Mouse (Mus musculus) liver, embryonic 11.5 days (tissue): ENCODE data around the gene Inpp5d. TPM values are rescaled to one million over a fixed set of nuclear protein-coding genes. Genes with fewer than 3 reads are reported as not detected.

ENCODE experiments used
- ATAC-seq: fragments of 200-750 bp; cut with Nextera tagmentation; replicated peaks from 2 replicates; pipeline ENCODE4 v1.8.0; 2017; ENCODE audit warnings: moderate number of reproducible peaks, mild to moderate bottlenecking, moderate TSS enrichment, moderate library complexity; ENCODE audit not compliant: low FRiP score
- DNase-seq: peaks from one replicate; pipeline ENCODE4 v3.0.0-alpha.2; 2017; ENCODE audit warnings: low spot score
- H3K27ac ChIP-seq: fragments of 300-500 bp; sonication (generic); 2 replicates; pipeline ENCODE4 v1.5.1; 2014; ENCODE audit warnings: mild to moderate bottlenecking, low read depth, low read length, control low read depth
- H3K27me3 ChIP-seq: fragments of 300-500 bp; sonication (generic); replicated peaks from 2 replicates; pipeline ENCODE4 v1.6.1; 2014; ENCODE audit warnings: low read length, mixed read lengths; ENCODE audit not compliant: control insufficient read depth, insufficient read depth
- H3K36me3 ChIP-seq: fragments of 300-500 bp; sonication (generic); 2 replicates; pipeline ENCODE4 v1.6.1; 2014; ENCODE audit warnings: mild to moderate bottlenecking, low read length, moderate library complexity, mixed read lengths; ENCODE audit not compliant: control insufficient read depth, insufficient read depth
- H3K4me1 ChIP-seq: fragments of 300-500 bp; sonication (generic); replicated peaks from 2 replicates; pipeline ENCODE4 v1.6.1; 2014; ENCODE audit warnings: low read length, mixed read lengths; ENCODE audit not compliant: control insufficient read depth, insufficient read depth
- H3K4me2 ChIP-seq: fragments of 300-500 bp; sonication (generic); 2 replicates; pipeline ENCODE4 v1.6.1; 2014; ENCODE audit warnings: mild to moderate bottlenecking, control low read depth, moderate library complexity
- H3K4me3 ChIP-seq: fragments of 300-500 bp; sonication (generic); 2 replicates; pipeline ENCODE4 v1.5.1; 2014; ENCODE audit warnings: low read depth, low read length, control low read depth
- H3K9ac ChIP-seq: fragments of 300-500 bp; sonication (generic); 2 replicates; pipeline ENCODE4 v1.6.1; 2014; ENCODE audit warnings: low read depth, low read length, control low read depth
- H3K9me3 ChIP-seq: fragments of 300-500 bp; sonication (generic); 2 replicates; pipeline ENCODE4 v1.6.1; 2016; ENCODE audit warnings: low read length, inconsistent platforms, mixed read lengths; ENCODE audit not compliant: control insufficient read depth
- whole genome bisulfite sequencing: fragments of 180-500 bp; shearing (Covaris S2); extraction: QIAGEN DNeasy Blood & Tissue Kit; methylation state at CpG from one replicate; pipeline ENCODE4 v1.1.7; 2014; 5-methylcytosine and 5-hydroxymethylcytosine counted together
- polyA plus RNA-seq: library from polyadenylated mRNA; unstranded; fragments of >200 nt; fragmentation: Nextera tagmentation; extraction: Ambion mirVana; gene quantifications from 2 replicates; pipeline ENCODE4 v1.2.1, GENCODE M21; 2014

Gene Inpp5d
- polyA plus RNA-seq, 1 experiment from 2014 or later = 30.8 TPM

DNA sequence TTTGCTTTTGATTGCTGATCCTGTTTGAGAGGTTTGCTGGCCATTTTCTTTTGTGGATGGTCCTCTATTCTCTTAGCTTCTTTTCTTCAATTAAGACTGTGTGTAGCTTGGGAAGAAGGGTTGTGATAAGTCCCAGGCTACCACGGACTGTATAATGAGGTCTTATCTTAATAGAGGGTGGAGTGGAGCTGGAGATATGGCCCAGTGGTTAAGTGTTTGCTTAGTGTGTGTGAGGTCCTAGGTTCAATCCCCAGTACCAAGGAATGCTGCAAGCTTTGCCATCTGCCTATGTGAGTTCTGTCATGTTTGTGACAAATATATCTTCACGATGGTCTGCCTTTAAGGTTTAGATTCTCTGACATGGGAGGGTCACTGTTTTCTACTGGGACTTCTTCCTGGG, 8.0 kb downstream of the Inpp5d start:
- 15% methylated on average over 2 of the region's 2 CpGs for WGBS
- Histone ChIP-seq H3K9ac (no peak overlapping the region), H3K4me2 (peak overlapping the region; percentile 40), H3K36me3 (no peaks in the 10 kb centered on the region), H3K4me3 (no peak overlapping the region), H3K27me3 (no peaks in the 10 kb centered on the region), H3K27ac (peak overlapping the region; percentile 59; the same call in 1 of the 2 replicates), H3K4me1 (peaks cover 89% of the 10 kb centered on the region), H3K9me3 (no peaks in the 10 kb centered on the region)
- DNase-seq (no peak), ATAC-seq (peak; percentile 85)

DNA sequence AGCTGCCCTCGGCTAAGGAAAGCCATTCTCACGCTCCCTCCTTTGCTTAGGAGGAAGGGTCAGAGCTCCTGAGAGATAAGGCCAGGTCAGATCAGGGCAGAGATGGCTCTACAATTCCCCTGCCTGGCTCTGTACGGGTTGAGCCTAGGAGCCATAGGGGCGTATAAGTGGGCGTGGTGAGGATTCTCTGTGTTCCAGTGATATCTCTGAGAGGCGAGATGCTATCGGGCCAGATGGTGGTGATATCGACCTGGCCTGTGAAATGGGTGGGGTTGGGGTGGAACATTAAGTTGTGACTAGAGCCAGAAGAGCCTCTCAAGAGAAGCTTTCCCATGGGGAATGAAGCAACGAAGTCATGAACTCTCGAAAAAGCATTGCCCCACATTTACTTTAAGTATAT, 11.5 kb downstream of the Inpp5d start:
- Histone ChIP-seq H3K9ac (no peak overlapping the region), H3K9me3 (no peaks in the 10 kb centered on the region), H3K27ac (no peak overlapping the region), H3K36me3 (no peaks in the 10 kb centered on the region), H3K4me2 (no peak overlapping the region; the same call in 1 of the 2 replicates), H3K4me3 (no peak overlapping the region), H3K4me1 (peaks cover 62% of the 10 kb centered on the region), H3K27me3 (no peaks in the 10 kb centered on the region)
- ATAC-seq (no peak), DNase-seq (no peak)
- 48% methylated on average over 10 of the region's 10 CpGs for WGBS

DNA sequence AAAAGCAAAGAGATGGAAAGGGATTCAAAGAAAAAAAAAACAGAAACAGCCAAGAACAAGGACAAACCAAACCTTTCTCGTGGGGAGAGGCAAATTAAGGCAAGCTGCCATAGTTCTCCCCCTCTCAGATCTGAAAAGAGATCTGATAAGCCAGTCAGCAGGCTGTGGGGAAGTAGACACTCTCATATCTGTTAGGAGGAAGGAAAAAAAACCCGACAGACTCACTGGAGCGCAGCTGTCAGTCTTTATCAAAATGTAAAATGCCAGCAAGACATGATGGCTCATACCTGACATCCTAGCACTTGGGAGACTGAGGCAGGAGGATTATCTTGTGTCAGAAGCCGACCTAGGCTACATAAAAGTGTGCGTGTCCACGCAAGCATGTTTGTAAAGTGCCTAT, 12.1 kb downstream of the Inpp5d start:
- H3K4me1 ChIP-seq = peaks cover 63% of the 10 kb centered on the region
- DNase-seq (no peak), ATAC-seq (peak; percentile 18; the same call in 1 of the 2 replicates)
- WGBS = 45% methylated on average over 6 of the region's 6 CpGs
- peak overlapping the region; percentile 40 for H3K4me2 ChIP-seq
- no peak overlapping the region for H3K9ac ChIP-seq
- no peaks in the 10 kb centered on the region for H3K36me3 ChIP-seq
- no peaks in the 10 kb centered on the region for H3K9me3 ChIP-seq
- H3K27me3 ChIP-seq = no peaks in the 10 kb centered on the region
- H3K27ac ChIP-seq = peak overlapping the region; percentile 34
- H3K4me3 ChIP-seq = no peak overlapping the region

DNA sequence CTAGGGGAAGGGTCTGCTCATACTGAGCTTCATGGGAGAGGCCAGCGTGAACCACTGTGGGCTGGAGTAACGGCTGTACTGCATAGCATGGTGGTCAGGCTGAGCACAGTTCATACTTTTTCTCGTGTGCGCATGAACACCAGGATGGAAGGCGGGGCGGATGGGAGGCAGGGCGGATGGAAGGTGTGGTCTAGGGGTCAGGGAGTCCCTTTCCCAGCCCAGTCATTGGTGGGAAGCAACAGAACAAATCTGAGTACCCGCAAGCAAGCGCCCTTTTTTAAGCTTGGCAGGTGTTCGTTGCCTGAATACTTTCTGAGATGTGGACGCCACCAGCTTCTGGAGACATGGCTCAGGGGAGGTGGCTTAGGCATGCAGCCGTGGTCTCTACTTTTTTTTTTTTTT, 16.6 kb downstream of the Inpp5d start:
- Histone ChIP-seq H3K9me3 (no peaks in the 10 kb centered on the region), H3K36me3 (no peaks in the 10 kb centered on the region), H3K4me3 (no peak overlapping the region), H3K4me2 (peak overlapping the region; percentile 56), H3K9ac (no peak overlapping the region), H3K4me1 (peaks cover 55% of the 10 kb centered on the region), H3K27ac (peak overlapping the region; percentile 91), H3K27me3 (no peaks in the 10 kb centered on the region)
- ATAC-seq (no peak), DNase-seq (no peak)
- WGBS = 63% methylated on average over 12 of the region's 12 CpGs

DNA sequence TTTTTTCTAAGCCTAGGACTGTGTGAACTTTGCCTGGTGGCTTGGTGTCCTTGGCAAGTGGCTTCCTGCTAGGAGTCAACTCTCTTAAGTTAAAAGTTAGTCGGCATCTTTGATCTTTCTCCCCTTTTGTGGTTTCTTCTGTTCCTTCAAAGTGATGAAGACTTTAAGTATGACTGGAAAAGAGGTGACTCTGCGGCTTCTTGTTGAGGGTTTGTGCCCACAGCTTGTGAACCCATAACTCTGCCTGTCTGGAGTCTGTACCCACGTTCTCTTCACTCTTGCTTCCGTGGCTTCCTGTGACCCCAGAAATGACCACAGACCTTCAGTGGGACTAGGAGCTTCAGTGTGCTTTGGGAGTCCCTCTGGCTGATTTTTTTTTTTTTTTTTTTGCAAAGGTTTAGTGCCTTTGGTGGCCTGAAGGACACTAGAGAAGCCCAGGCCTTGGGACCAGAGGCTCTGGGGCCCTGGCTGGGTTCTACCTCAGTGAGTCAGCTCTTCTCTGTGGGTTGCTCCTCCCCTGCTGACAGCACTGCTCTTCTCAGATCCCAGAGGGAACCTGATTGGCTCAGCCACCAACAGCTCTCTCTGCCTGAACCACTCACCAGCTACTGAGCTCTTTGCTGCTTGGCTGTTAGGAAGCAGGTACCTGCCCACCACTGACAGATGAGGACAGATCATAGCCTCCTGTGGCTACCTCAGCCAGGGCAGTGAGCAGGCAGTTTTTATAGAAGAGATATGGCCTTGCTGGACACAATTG, 17.2 kb downstream of the Inpp5d start:
- Histone ChIP-seq H3K27me3 (no peaks in the 10 kb centered on the region), H3K4me2 (peak overlapping the region; percentile 56), H3K4me1 (peaks cover 52% of the 10 kb centered on the region), H3K36me3 (no peaks in the 10 kb centered on the region), H3K9me3 (no peaks in the 10 kb centered on the region), H3K27ac (peak overlapping the region; percentile 91), H3K4me3 (no peak overlapping the region), H3K9ac (peak overlapping the region; percentile 64; the same call in 1 of the 2 replicates)
- ATAC-seq (peak; percentile 99), DNase-seq (peak; percentile 64)
- 52% methylated on average over 4 of the region's 4 CpGs for WGBS

DNA sequence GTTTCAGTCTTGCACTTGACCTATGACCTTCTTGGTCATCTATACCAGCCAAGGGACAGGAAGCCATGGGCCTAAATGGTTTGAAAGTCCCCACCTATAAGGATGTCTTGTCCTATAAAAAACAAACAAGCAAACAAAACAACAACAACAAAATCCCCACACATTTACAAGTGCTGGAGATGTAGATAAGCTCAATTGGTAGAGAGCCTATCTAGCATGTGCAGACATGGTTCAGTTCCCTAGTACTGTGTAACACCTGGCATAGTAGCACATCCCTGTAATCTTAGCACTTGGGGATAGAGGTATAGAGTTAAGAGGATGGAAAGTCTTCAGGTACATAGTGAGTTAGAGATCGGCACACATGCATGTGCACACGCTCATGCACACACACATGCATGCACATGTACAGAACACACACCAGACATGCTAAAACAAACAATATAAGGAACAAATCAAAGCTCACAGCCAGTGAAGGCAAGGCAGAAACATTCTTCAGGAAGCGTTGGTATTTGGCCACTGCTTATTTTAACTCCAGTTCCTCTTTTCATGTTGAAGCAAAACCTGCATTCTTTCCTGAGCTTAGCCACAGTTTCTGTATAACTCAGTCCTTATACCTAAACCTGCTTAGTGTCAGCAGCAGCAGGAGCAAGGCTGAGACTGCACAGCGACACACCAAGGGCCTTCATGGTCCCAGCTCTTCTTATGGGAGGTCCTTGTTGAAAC, 17.9 kb downstream of the Inpp5d start:
- WGBS = 76% methylated on average over 4 of the region's 4 CpGs
- no peak overlapping the region for H3K4me3 ChIP-seq
- H3K27ac ChIP-seq = peak overlapping the region; percentile 91
- no peaks in the 10 kb centered on the region for H3K36me3 ChIP-seq
- ATAC-seq (peak; percentile 73), DNase-seq (no peak)
- no peaks in the 10 kb centered on the region for H3K9me3 ChIP-seq
- peak overlapping the region; percentile 29 for H3K4me2 ChIP-seq
- peaks cover 45% of the 10 kb centered on the region for H3K4me1 ChIP-seq
- no peak overlapping the region for H3K9ac ChIP-seq
- no peaks in the 10 kb centered on the region for H3K27me3 ChIP-seq

DNA sequence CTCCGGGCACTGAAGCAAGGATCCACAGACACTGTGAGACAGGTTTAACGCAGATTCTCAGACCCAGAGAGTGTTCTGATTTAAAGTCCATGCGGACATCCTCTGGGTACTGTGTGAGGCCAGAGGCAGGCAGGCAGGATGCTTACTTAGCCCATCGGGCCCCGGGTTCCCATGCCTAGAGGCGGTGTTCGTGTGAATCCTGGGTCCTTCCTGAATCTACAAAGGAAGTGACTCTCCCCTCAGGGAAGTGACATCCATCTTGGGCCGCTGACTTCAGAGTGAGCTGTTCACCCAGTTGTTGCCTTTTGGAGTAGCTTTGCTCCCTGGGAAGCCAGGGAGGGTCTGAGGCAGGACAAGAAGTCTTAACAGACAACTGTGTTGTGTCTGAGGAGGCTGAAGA, 19.6 kb downstream of the Inpp5d start:
- Histone ChIP-seq H3K27ac (peak overlapping the region; percentile 59), H3K4me1 (peaks cover 45% of the 10 kb centered on the region), H3K4me2 (peak overlapping the region; percentile 39), H3K36me3 (no peaks in the 10 kb centered on the region), H3K27me3 (no peaks in the 10 kb centered on the region), H3K9ac (peak overlapping the region; percentile 7; the same call in 1 of the 2 replicates), H3K9me3 (no peaks in the 10 kb centered on the region), H3K4me3 (no peak overlapping the region)
- DNase-seq = no peak
- ATAC-seq = no peak
- WGBS = 64% methylated on average over 8 of the region's 8 CpGs

DNA sequence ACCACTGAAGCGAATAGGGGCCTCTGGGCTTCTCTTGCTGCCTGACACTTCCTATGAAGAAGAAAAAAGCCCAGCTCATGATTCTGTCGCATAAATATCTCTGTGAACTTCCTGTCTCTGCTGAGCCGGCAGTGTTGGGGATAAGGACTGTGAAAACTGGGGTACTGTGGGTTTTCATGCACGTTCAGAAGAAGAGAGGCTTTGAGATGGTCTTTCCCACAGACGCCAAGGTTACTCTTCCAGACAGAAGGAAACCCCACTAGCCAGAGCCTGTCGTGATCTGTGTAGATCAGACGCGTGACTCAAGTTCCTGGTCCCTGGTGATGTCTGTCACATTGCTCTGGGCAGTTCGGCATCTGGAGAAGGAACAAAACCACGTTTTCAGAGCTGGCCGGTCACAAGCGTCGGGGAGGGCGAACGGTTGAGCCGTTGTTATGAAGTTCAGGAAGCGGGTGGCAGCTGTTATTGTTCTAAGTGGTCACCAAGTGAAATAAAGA, 20.1 kb downstream of the Inpp5d start:
- peaks cover 47% of the 10 kb centered on the region for H3K4me1 ChIP-seq
- WGBS = 47% methylated on average over 17 of the region's 17 CpGs
- no peak for ATAC-seq

More for the DNA sequence above, 20.1 kb downstream of the Inpp5d start:
- H3K36me3 ChIP-seq = no peaks in the 10 kb centered on the region
- peak overlapping the region; percentile 39 for H3K4me2 ChIP-seq
- DNase-seq = no peak
- H3K4me3 ChIP-seq = no peak overlapping the region
- H3K27ac ChIP-seq = peak overlapping the region; percentile 59
- H3K9ac ChIP-seq = peak overlapping the region; percentile 7; the same call in 1 of the 2 replicates
- H3K27me3 ChIP-seq = no peaks in the 10 kb centered on the region
- H3K9me3 ChIP-seq = no peaks in the 10 kb centered on the region
